Mouse (Mus musculus): Measurements from ENCODE around the gene Dpep2nb. TPM values are rescaled to one million over a fixed set of nuclear protein-coding genes. Genes with fewer than 3 reads are reported as not detected.

Gene Dpep2nb
- total RNA-seq, 1 experiment from 2014 or later, result not detected

DNA sequence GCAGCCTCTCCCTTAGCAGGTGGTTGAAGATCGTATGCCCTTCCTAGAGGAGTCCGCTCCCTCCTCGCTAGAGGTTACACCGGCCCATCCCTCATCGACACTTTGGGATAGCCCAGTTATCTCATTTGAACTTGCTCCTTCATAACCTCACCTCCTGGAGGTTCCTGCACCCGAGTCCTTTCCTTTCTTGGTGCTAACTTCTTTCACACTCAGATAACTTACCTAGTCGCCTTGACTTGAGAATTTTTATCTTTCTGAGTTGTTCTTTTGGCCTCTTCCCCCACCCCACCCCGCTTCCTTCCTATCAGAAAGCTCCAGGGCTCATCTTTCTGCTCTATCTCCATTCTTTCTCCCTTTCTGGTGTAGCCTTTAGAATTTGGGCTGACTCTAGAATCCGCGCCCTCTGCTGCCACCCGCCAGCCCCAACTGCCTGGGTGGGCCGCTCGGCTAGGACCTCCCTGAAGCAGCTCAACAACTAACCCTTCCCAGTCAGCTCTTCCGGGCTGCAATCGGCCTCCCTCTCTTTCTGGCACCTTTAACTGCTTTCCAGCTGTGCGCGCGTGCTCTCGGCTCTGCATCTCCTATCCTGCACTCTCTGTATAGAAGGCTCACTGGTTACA is 39.0 kb downstream of the Dpep2nb start:
- no peak for ATAC-seq (ENCODE audit: extremely low read depth, insufficient number of reproducible peaks, low FRiP score, poor library complexity, severe bottlenecking)

DNA sequence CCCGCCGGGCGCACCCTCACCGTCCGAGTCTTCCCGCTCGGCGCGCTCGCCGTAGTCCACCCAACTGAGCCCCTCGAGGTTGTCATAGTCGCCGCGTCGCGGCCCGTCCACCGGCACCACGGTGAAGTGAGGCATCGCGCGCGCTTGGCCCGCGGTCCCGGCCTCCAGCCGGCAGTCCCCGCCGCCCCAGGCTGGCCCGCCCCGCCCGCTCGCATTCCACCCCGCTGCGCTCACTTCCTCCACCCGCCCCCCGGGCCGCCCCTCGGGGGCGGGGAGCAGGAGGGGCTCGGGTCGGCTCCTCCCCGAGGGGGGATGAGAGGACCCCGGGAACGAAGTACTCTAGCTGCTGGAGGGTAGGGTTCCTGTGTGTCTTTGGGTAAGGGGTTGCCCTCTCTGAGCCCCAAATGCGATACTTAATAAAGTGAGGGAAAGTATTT is 39.9 kb downstream of the Dpep2nb start, which contains the start of gene Slc12a4:
Slc12a4 (minus strand) TSS at position 193 of the 437 bp plus-strand sequence.
- peak; percentile 16; the same call in 1 of the 2 replicates for ATAC-seq (ENCODE audit: extremely low read depth, insufficient number of reproducible peaks, low FRiP score, poor library complexity, severe bottlenecking)

DNA sequence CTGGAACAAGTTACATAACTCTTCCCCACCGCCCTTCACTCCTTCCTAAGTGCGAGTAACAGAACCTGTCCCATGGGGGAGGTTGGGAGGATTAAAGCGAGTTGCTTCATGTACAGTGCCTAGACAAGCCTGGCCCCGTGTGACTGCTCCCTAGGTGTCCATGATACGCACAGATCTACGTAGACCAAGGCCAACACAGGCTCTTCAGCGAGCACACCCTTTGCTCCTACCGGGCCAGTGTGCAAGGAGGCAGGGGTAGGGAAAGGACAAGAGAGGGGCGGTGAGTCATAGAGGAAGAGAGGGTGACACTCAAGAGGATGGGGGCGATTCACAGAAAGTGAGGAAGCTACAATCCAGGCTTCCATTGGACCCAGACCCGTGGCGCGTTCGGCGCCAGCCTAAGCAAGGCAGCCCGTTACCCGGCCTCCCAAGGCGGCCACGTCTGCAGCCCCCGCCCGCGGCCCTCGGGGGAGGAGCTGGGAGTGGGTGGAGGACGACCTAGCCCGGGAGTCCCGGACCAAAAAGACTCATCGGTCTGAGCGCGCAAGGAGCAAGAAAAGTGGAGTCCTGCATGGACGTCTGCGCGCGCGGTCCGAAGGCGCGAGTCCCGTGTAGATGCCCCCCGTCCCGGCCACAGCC is 40.4 kb downstream of the Dpep2nb start:
- ATAC-seq (ENCODE audit: extremely low read depth, insufficient number of reproducible peaks, low FRiP score, poor library complexity, severe bottlenecking), result 0 out of 2 replicates have a peak, but pooled peaks have one; percentile 18

GRCm38 (mm10) chr8:105964506-105965265 is 41.1 kb downstream of the Dpep2nb start:
- ATAC-seq (ENCODE audit: extremely low read depth, insufficient number of reproducible peaks, low FRiP score, poor library complexity, severe bottlenecking), result no peak

- no peak for ATAC-seq (ENCODE audit: extremely low read depth, insufficient number of reproducible peaks, low FRiP score, poor library complexity, severe bottlenecking)
These were observed 44.2 kb downstream of the Dpep2nb start for GRCm38 (mm10) chr8:105961536-105961935.

DNA sequence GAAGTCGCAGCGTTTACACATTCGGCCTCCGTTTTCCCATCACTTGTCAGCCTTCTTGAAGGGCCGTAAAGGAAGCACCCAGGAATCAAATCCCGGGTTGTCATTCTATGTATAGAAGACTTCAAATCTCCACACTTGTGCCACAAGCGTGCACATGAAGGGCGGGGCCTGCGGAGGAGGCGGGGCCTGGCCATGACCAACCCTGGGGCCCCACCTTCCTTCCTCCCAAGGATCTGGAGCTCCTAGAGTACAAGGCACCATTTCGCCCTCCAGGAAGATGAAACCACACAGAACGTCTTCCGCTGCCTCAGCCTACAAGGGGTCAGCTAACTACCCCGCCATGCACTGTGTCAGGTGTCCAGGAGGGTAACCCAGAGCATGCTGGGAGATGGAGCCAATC is 44.7 kb downstream of the Dpep2nb start:
- no peak for ATAC-seq (ENCODE audit: extremely low read depth, insufficient number of reproducible peaks, low FRiP score, poor library complexity, severe bottlenecking)

DNA sequence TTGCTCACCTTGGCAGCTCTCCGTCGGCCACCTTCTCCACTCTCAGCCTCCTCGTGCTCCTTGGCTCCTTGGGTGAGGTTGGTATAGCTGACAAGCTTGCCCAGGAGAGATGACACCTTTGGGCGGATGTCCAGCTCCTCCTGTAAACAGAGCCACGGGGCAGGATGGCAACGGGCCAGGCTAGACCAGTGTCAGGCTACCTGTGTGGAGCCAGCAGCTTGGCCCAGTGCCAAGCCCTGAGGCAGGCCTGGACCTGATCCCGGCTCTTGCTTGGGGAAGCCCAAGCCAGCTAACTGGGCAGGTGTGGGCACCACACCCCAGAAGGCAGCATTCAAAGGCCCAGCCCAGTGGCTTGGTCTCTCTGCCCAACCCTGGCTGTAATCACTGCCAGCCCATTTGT is 46.4 kb downstream of the Dpep2nb start:
- ATAC-seq (ENCODE audit: extremely low read depth, insufficient number of reproducible peaks, low FRiP score, poor library complexity, severe bottlenecking), result no peak

DNA sequence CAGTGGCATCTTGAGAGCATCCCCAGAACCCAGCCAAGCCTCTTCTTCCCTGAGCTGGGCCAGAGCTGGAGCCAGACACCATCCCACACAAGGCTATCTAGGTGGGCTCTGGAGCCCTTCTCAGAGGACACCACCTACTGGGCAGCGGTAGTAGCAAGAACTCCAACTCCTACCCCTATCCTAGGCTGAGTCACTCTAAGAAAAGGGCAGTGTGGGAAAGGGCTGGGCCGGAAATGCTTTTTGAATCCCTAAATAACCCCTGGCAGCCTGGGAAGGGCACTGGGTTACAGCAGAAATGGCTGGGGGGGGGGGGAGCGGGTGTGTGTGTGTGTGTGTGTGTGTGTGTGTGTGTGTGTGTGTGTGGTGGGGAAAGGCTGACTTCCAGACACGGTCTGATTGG is 48.0 kb downstream of the Dpep2nb start:
- ATAC-seq (ENCODE audit: extremely low read depth, insufficient number of reproducible peaks, low FRiP score, poor library complexity, severe bottlenecking), result no peak

GRCm38 (mm10) chr8:105956556-105956955 is 49.2 kb downstream of the Dpep2nb start:
- ATAC-seq (ENCODE audit: extremely low read depth, insufficient number of reproducible peaks, low FRiP score, poor library complexity, severe bottlenecking), result no peak

- ATAC-seq (ENCODE audit: extremely low read depth, insufficient number of reproducible peaks, low FRiP score, poor library complexity, severe bottlenecking), result no peak
These were observed 54.6 kb downstream of the Dpep2nb start for GRCm38 (mm10) chr8:105951057-105951659.

DNA sequence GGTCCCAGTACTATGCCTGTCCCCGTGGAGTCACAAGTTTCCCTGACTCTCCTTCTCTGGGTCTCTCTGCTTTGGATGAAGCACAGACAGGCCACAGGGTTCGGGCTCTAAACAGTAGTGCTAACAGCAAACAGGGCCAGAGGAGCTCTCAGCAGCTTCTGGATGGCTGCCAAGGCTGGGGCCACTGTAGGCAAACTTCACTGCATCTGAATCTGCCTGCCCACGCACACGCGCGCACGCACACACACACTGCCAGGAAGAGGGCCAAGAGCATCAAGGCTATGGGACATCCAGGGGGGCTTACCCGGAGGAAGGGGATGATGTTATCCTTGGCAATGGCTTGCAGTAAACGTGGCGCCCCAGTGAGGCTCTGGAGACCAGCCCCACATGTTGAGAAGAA is 56.4 kb downstream of the Dpep2nb start:
- ATAC-seq (ENCODE audit: extremely low read depth, insufficient number of reproducible peaks, low FRiP score, poor library complexity, severe bottlenecking), result no peak

Other genes starting within 250 kb of the Dpep2nb start
- gene Gfod2, start 247.3 kb downstream of the Dpep2nb start, total RNA-seq (2017), result 1.6 and 3.6 TPM in 2 replicates
- gene Ranbp10, start 178.6 kb downstream of the Dpep2nb start, total RNA-seq (2017), result 16.9 and 17.2 TPM in 2 replicates
- gene Tsnaxip1, start 178.2 kb downstream of the Dpep2nb start, total RNA-seq (2017), result 1.3 and 1.5 TPM in 2 replicates
- gene Cenpt, start 152.7 kb downstream of the Dpep2nb start, total RNA-seq (2017), result 6.4 and 10.4 TPM in 2 replicates
- 16.3 and 16.6 TPM in 2 replicates for gene Thap11, start 150.8 kb downstream of the Dpep2nb start, total RNA-seq (2017)
- 18.9 and 23.7 TPM in 2 replicates for gene Nutf2, start 145.4 kb downstream of the Dpep2nb start, total RNA-seq (2017)
- 53.4 and 54.1 TPM in 2 replicates for gene Edc4, start 125.1 kb downstream of the Dpep2nb start, total RNA-seq (2017)
- not detected in 2 replicates for gene Nrn1l, start 112.4 kb downstream of the Dpep2nb start, total RNA-seq (2017)
- gene Pskh1, start 105.5 kb downstream of the Dpep2nb start, total RNA-seq (2017), result 16.8 and 17.8 TPM in 2 replicates
- 3.5 and 5.9 TPM in 2 replicates for gene Ctrl, start 72.1 kb downstream of the Dpep2nb start, total RNA-seq (2017)
- 56.2 and 67.8 TPM in 2 replicates for gene Psmb10, start 67.5 kb downstream of the Dpep2nb start, total RNA-seq (2017)
- not detected in 2 replicates for gene Lcat, start 62.6 kb downstream of the Dpep2nb start, total RNA-seq (2017)
- 2.7 and 4.8 TPM in 2 replicates for gene Slc12a4, start 39.9 kb downstream of the Dpep2nb start, total RNA-seq (2017)
- gene Dpep3, start 26.5 kb downstream of the Dpep2nb start, total RNA-seq (2017), result not detected in 2 replicates
- 19.4 and 19.6 TPM in 2 replicates for gene Dus2, start 14.6 kb downstream of the Dpep2nb start, total RNA-seq (2017)
- 7.2 and 7.7 TPM in 2 replicates for gene Ddx28, start 5.9 kb upstream of the Dpep2nb start, total RNA-seq (2017)
- gene Nfatc3, start 52.9 kb upstream of the Dpep2nb start, total RNA-seq (2017), result 104 and 107 TPM in 2 replicates
- gene Esrp2, start 131.0 kb upstream of the Dpep2nb start, total RNA-seq (2017), result 0.25 TPM in 1 of 2 replicates, not detected in the other
- gene Pla2g15, start 144.4 kb upstream of the Dpep2nb start, total RNA-seq (2017), result 8.5 and 13.6 TPM in 2 replicates
- gene Slc7a6, start 162.9 kb upstream of the Dpep2nb start, total RNA-seq (2017), result 9.3 and 11.3 TPM in 2 replicates
- gene Slc7a6os, start 205.0 kb upstream of the Dpep2nb start, total RNA-seq (2017), result 61.8 and 67.5 TPM in 2 replicates
- gene Prmt7, start 205.0 kb upstream of the Dpep2nb start, total RNA-seq (2017), result 21.4 and 21.5 TPM in 2 replicates